Mouse (Mus musculus) gastrocnemius, postnatal 36 days (tissue): Measurements from ENCODE around the gene Brd4. TPM values are rescaled to one million over a fixed set of nuclear protein-coding genes. Genes with fewer than 3 reads are reported as not detected.
A peak's percentile ranks its signal among the peaks of the same experiment; 100 is the strongest.
"Not testable (repeated sequence)": the region's sequence is repeated elsewhere in the genome, so short reads cannot be mapped to it uniquely, and the experiment has no call there.

Experiments
- DNase-seq, 2 experiments: peaks; one replicate each; pipeline ENCODE4 v3.0.0; 2022
- intact Hi-C: fragments of 180-260 bp; cut with DNase I; formaldehyde crosslinking; loops from one replicate; pipeline ENCODE4 v1.15.1; 2025
- total RNA-seq, 2 experiments: library from RNA; stranded (reverse); gene quantifications; 2 replicates each; pipeline ENCODE4 v1.2.3; 2021

Gene Brd4
- total RNA-seq, 2 experiments from 2014 or later: 37.9 to 38.2 TPM

GRCm38 (mm10) chr17:32240881-32241531, 43.5 kb downstream of the Brd4 start:
- intact Hi-C loops: no loop called here
- DNase-seq: no peak

DNA sequence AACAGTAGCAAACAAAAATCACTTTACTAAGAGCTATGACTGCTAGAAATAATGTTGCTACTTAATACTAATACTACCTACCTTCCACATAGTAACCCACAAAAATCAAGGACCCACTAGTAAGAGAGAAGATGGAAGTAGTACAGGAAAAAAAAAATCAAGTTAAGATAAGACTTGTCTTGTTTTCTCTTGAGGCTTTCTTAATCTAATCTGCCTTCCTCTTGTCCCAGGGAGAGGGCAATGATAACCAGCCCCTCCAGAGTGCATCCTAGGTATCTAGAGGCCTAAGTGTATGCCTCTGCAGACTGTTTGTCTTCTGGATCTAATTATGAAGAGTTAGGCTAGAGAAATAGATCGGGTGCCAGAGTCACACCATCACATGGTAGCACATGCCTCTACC, 45.9 kb downstream of the Brd4 start:
- no peak for DNase-seq
- intact Hi-C loops: loop anchor here (5.0 kb wide), 1 partner anchor 44 kb away; the partner anchor contains the start of gene Brd4

DNA sequence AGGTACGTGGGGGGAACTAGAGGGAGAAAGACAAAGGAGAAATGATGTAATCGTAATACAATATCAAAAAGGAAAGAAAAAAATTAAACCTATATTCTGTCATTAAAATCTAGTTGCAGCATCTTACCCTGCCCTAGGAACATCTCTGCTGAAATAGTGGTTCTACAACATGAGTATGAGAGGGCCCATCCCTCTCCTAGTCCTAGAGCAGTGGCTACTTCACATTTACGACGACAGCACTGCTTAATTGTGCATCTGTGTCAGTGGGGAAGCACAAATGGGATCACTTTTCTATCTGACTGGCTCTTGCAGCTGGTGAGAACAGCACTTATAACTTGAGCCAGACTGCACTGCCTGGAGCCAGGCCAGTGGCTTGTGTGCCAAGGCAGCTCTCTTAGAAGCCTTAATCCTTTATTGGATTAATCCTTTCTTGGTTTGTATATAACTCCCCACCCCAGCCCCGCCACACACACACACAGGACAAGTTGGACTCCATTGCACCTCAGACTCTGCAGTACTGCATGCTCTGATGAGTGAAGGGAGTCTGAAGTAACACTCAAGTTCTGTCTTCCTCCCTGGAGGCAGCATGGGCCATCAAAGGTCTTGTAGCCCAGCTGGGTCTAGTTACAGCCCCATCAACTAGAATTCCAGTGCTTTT, 48.9 kb downstream of the Brd4 start:
- DNase-seq: peak; percentile 66 to 68
- intact Hi-C loops: loop anchor here (5.0 kb wide), 1 partner anchor 47 kb away; the partner anchor contains the start of gene Brd4

GRCm38 (mm10) chr17:32233174-32233573, 51.3 kb downstream of the Brd4 start:
- intact Hi-C loops: no loop called here
- no peak for DNase-seq

DNA sequence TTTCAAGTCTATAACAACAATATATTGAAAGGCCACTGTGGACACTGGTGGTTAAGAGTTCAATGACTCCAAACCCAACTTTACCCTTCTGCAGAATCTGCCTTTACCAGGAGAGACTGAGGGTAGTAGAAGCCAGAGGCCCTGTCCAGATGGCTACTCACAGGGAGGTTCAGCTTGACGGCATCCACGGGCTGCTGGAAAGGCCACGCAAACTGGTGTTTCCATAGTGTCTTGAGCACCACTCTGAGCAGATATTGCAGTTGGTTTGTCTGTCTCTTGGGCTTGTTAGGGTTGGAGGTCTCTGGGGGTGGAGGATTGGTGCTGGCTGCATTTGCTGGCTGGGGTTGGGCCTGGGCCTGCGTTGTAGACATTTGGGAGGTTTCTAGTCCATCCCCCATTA, 55.3 kb downstream of the Brd4 start:
- DNase-seq: no peak
- intact Hi-C loops: loop anchor here (10.0 kb wide), 2 partner anchors 206 to 266 kb away; no protein-coding TSS in a partner anchor

DNA sequence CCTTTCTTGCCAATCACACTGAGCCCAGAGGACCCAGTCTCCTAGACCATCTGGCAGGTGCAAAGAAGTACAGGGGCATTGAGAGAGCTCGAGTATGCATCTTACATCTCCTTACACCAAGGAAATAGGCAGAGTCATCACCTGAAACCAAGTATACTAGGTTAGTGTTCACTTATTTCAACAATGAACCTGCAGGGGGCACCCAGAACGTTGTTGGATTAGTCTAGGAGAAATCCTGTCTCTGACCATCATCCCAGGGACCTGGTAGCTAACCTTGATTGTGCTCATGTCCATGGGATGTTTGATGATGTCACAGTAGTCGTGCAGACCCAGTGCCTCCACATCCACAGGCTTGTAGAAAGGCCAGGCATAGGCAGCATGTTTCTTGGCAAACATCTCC, 63.6 kb downstream of the Brd4 start:
- intact Hi-C loops: loop anchor here (10.0 kb wide), 2 partner anchors 214 to 274 kb away; no protein-coding TSS in a partner anchor
- DNase-seq: no peak

- intact Hi-C loops, DNase-seq: not testable (repeated sequence)
Measured at GRCm38 (mm10) chr17:32215587-32215986, 68.9 kb downstream of the Brd4 start.

DNA sequence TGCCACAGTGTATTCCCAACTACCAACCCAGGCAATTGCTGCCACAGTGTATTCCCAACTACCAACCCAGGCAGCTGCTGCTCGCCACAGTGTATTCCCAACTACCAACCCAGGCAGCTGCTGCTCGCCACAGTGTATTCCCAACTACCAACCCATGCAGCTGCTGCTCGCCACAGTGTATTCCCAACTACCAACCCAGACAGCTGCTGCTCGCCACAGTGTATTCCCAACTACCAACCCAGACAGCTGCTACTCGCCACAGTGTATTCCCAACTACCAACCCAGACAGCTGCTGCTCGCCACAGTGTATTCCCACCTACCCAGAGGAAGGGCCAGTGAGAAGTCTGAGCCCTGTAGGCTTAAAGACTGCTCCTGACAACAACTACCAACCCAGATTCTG, 73.0 kb downstream of the Brd4 start:
- not testable (repeated sequence) for DNase-seq
- intact Hi-C loops: loop anchor here (5.0 kb wide), 1 partner anchor 184 kb away; no protein-coding TSS in a partner anchor

DNA sequence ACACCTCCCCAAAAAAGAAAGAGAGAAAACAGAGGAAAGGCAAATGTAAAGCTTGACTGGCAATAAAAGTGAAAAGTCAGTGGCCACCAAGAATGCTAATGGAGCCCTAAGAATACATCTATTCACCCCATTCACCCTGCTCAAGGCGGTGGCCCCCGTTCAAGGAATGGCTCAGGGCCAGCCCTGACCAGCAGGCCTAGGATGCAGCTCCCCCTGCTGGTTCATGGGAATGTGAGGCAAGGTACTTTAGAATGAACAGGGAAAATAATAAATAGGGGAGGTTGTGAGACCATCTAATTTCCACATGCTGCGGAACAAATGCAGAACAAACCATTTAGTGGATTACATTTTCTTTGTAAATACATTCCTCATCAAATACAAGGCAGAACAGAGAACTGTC, 74.8 kb downstream of the Brd4 start:
- peak; percentile 59 to 77 for DNase-seq
- intact Hi-C loops: loop anchor here (2.0 to 5.0 kb wide), 4 partner anchors 47 to 182 kb away; no protein-coding TSS in a partner anchor

DNA sequence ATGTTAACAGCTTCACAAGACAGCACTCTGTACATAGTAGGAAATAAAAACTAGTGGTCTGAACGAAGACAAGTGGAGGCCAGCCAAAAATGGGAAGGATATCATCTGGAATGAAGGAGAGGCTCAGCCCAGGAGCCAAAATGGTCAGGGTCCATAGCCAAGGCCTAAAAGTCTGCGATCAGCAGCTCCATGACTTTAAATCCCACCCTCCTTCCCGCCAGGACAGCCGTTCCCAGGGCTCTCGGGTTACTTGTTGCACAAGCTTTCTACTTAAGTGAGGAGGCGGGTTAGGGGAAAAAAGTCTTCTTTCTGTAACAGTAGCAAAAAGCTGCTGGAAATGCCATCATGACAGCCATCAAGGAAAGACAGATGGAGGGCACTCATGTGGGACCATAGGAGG, 75.4 kb downstream of the Brd4 start:
- intact Hi-C loops: loop anchor here (2.0 to 5.0 kb wide), 3 partner anchors 47 to 134 kb away; no protein-coding TSS in a partner anchor
- peak in 1 of 2 experiments; percentile 50 for DNase-seq

DNA sequence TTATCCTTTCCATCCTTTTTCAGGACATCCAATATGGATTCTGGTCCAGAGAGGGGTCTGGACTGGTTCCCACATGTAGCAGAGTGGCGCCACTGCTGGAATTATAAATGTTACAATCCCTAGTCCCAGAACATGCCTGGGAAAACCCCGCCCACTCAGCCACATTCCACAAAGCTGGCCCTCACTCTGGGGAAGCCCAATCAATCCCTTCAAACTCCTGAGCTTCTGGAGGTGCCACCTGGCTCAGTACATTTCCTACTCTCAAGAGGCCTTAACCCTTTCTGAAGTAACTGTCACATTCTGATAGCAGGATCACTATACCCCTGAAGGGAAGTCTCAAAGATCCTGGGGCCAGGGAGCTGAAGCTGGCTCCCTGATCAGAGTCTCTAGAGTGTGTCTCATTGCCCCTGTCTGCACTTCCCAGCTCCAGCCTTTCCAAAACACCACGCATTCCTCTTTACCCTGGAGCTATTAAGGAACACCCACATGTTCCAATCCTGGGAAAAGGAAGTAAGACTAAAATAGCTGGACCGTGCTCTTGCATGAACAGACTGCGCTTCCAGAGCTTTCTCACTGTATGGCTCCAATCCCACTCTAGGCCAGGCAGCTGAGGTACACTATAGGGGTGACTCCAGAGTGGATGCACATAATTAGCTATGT, 76.8 kb downstream of the Brd4 start:
- DNase-seq: peak in 1 of 2 experiments; percentile 65
- intact Hi-C loops: loop anchor here (2.0 to 5.0 kb wide), 3 partner anchors 45 to 133 kb away; no protein-coding TSS in a partner anchor

GRCm38 (mm10) chr17:32205345-32205744, 79.2 kb downstream of the Brd4 start:
- intact Hi-C loops: loop anchor here (5.0 kb wide), 2 partner anchors 43 to 63 kb away; no protein-coding TSS in a partner anchor
- no peak for DNase-seq

DNA sequence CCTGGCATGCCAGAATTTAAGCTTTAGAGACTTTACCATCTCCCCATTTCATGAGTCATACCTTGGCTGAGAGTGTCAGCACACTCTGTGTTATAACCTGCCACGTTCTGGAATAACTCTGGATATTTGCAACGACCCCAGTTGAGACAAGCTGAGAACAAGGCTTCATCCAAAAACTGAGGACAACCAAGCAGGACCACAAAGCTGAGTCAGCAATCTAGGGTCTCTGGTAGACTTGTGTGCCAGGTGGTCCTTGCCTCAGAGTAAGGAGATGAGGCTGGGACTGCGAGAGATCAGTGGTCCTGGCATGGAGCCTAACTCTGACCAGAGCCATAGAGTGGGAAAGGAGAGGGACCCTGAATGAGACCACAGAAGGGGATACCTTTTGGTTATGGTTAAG, 81.5 kb downstream of the Brd4 start:
- no peak for DNase-seq
- intact Hi-C loops: no loop called here

GRCm38 (mm10) chr17:32201086-32201485, 83.4 kb downstream of the Brd4 start:
- no peak for DNase-seq
- intact Hi-C loops: no loop called here

GRCm38 (mm10) chr17:32199796-32200195, 84.7 kb downstream of the Brd4 start:
- intact Hi-C loops: no loop called here
- DNase-seq: no peak

GRCm38 (mm10) chr17:32197156-32197555, 87.4 kb downstream of the Brd4 start:
- DNase-seq: no peak
- intact Hi-C loops: no loop called here

GRCm38 (mm10) chr17:32195725-32196124, 88.8 kb downstream of the Brd4 start:
- intact Hi-C loops: no loop called here
- DNase-seq: no peak

GRCm38 (mm10) chr17:32193010-32193409, 91.5 kb downstream of the Brd4 start:
- intact Hi-C loops: no loop called here
- no peak for DNase-seq

DNA sequence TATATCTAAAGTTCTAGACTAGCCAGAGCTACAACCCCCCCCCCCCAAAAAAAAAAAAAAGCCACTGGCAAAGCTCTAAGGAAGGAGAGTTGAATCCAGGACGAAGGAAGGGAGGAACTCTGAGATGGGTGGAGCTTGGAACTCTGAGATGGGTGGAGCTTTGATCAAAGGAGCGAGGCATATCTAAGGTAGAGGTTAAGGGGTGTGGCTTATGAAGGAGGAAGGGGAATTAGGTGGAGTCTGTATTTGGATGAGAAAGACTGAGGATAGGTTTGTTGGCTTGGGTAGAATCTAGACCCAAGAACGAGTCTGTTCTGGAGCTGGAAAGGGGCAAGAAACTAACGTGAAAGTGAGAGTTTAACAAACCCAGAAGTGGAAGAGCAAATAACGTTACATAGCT, 94.7 kb downstream of the Brd4 start:
- no peak for DNase-seq
- intact Hi-C loops: no loop called here

GRCm38 (mm10) chr17:32188863-32189636, 95.5 kb downstream of the Brd4 start, which contains the start of gene Ephx3:
Gene Ephx3 (minus strand): TSS chr17:32189549.
- intact Hi-C loops: no loop called here

More at GRCm38 (mm10) chr17:32188863-32189636, 95.5 kb downstream of the Brd4 start, which contains the start of gene Ephx3:
- DNase-seq: no peak
